ENCODE assay signal across 29 mouse cellular contexts in genomic region chr3:106218284-106218954, GRCm38 (mm10). TPM values are rescaled to one million over a fixed set of nuclear protein-coding genes. Genes with fewer than 3 reads are reported as not detected.
"Had no signal": no experiment of that assay in that cellular context is flagged by ENCODE, and none has a peak within 500 bp of the region (broad histone marks: within the 10 kb centered on the region; RNA-seq: fewer than 3 reads in every experiment).

No protein-coding gene starts in this region.

RNA-seq across cellular contexts. Expression of gene Chil4, which starts 0.9 kb away (rescaled TPM):
- total RNA-seq: common myeloid progenitor, adult 5-6 weeks; gastrocnemius, adult 18-20 months; gastrocnemius, adult 2 months; gastrocnemius, adult 8-10 months; gastrocnemius, postnatal 10 days; gastrocnemius, postnatal 14 days; gastrocnemius, postnatal 25 days; gastrocnemius, postnatal 36 days; gastrocnemius, postnatal 4 days; granulocyte monocyte progenitor cell, adult 5-6 weeks; heart, adult 18-20 months; heart, adult 2 months; heart, adult 8-10 months had no signal
- polyA plus RNA-seq: cerebellum, adult 2 months; cortical plate, adult 2 months; embryonic facial prominence, embryonic 10.5 days; embryonic facial prominence, embryonic 11.5 days; embryonic facial prominence, embryonic 12.5 days; embryonic facial prominence, embryonic 13.5 days; embryonic facial prominence, embryonic 14.5 days; erythroblast, embryonic 14.5 days; forebrain, embryonic 10.5 days; forebrain, embryonic 11.5 days; forebrain, embryonic 14.5 days; forebrain, embryonic 15.5 days; frontal cortex, adult 2 months; gonadal fat pad, adult 2 months; heart, adult 2 months; heart, embryonic 10.5 days had no signal

RNA-seq across cellular contexts. Expression of gene Chil3, which starts 51.1 kb away (rescaled TPM):
- total RNA-seq: gastrocnemius, adult 18-20 months; gastrocnemius, adult 2 months; gastrocnemius, adult 8-10 months; gastrocnemius, postnatal 14 days; gastrocnemius, postnatal 25 days; gastrocnemius, postnatal 36 days; heart, adult 18-20 months had no signal
- polyA plus RNA-seq: embryonic facial prominence, embryonic 10.5 days; embryonic facial prominence, embryonic 11.5 days; embryonic facial prominence, embryonic 12.5 days; embryonic facial prominence, embryonic 13.5 days; embryonic facial prominence, embryonic 15.5 days; erythroblast, embryonic 14.5 days; forebrain, embryonic 10.5 days; forebrain, embryonic 11.5 days; forebrain, embryonic 14.5 days; forebrain, embryonic 15.5 days; heart, embryonic 10.5 days had no signal
